Mouse (Mus musculus): ENCODE data around the gene N4bp2. TPM values are rescaled to one million over a fixed set of nuclear protein-coding genes. Genes with fewer than 3 reads are reported as not detected.

N4bp2 gene
- total and polyA plus RNA-seq, 3 experiments, result 11.4 to 50.6 (median 12.9) TPM

GRCm38 (mm10) chr5:65765635-65765911, 2.3 kb downstream of the N4bp2 start:
- DNase-seq (ENCODE audit: low read depth, low spot score), result no peak
- Histone ChIP-seq H3K36me3 (ENCODE audit: control insufficient read depth in 1 of 2, insufficient read depth in 2 of 2, low read length in 2 of 2) (peaks cover 0 to 15% of the 10 kb centered on the region in 2 experiments; a peak in 2 of 4 replicates), H3K79me2 (ENCODE audit: control insufficient read depth, insufficient read depth, low read length, poor library complexity) (peaks cover 20% of the 10 kb centered on the region), H3K27ac (ENCODE audit: control insufficient read depth, low read depth, low read length) (peak overlapping the region; percentile 60), H3K9ac (ENCODE audit: control insufficient read depth, low read depth, low read length, poor library complexity, severe bottlenecking) (peak overlapping the region; percentile 62), H3K4me1 (ENCODE audit: control insufficient read depth in 1 of 2, insufficient read depth in 2 of 2, low read length in 2 of 2) (peaks cover 0 to 14% of the 10 kb centered on the region in 2 experiments; a peak in 2 of 4 replicates), H3K27me3 (ENCODE audit: control insufficient read depth in 1 of 2, insufficient read depth in 2 of 2, low read length in 2 of 2) (no peaks in the 10 kb centered on the region), H3K4me3 (ENCODE audit: control insufficient read depth in 1 of 2, insufficient read depth in 1 of 2, low read depth in 2 of 2, low read length in 2 of 2) (peak overlapping the region; percentile 84 to 89), H3K9me3 (replicated peaks; ENCODE audit: insufficient read depth, low read length) (no peaks in the 10 kb centered on the region)
- no peak for TF ChIP-seq CHD1 (IDR thresholded peaks at IDR 0.05; ENCODE audit: low read depth, low read length)
- no peak for TF ChIP-seq MYC (IDR thresholded peaks at IDR 0.05; ENCODE audit: low read depth, low read length)
- TF ChIP-seq USF1 (IDR thresholded peaks at IDR 0.05; ENCODE audit: low read depth, low read length), result no peak
- TF ChIP-seq TAL1 (IDR thresholded peaks at IDR 0.05; ENCODE audit: low read length), result no peak
- TF ChIP-seq USF2 (IDR thresholded peaks at IDR 0.05; ENCODE audit: borderline replicate concordance in 1 of 2, insufficient read depth in 1 of 2, low read depth in 1 of 2, low read length in 2 of 2), result no peak
- no peak for TF ChIP-seq POLR2AphosphoS2 (IDR thresholded peaks at IDR 0.05; ENCODE audit: low read length)
- no peak for TF ChIP-seq CTCF (IDR thresholded peaks at IDR 0.05 in 2 of 3, conservative IDR thresholded peaks at IDR 0.05 in 1 of 3; ENCODE audit: control insufficient read depth in 1 of 3, insufficient read depth in 1 of 3, low read depth in 2 of 3, low read length in 3 of 3, poor library complexity in 1 of 3, severe bottlenecking in 1 of 3)
- TF ChIP-seq MAZ (IDR thresholded peaks at IDR 0.05; ENCODE audit: low read depth, low read length), result no peak
- TF ChIP-seq MYB (IDR thresholded peaks at IDR 0.05; ENCODE audit: low read depth, low read length), result no peak
- TF ChIP-seq EP300 (IDR thresholded peaks at IDR 0.05; ENCODE audit: low read depth in 1 of 2, low read length in 2 of 2), result no peak
- no peak for TF ChIP-seq UBTF (IDR thresholded peaks at IDR 0.05; ENCODE audit: borderline replicate concordance, insufficient read depth, low read depth, low read length)
- no peak for TF ChIP-seq GATA1 (IDR thresholded peaks at IDR 0.05; ENCODE audit: low read depth, low read length)
- no peak for TF ChIP-seq MEF2A (IDR thresholded peaks at IDR 0.05; ENCODE audit: extremely low read depth, insufficient replicate concordance, low read depth, low read length, poor library complexity, severe bottlenecking)
- no peak for TF ChIP-seq ELF1 (IDR thresholded peaks at IDR 0.05; ENCODE audit: low read depth, low read length)
- TF ChIP-seq ZKSCAN1 (IDR thresholded peaks at IDR 0.05; ENCODE audit: low read depth, low read length), result no peak
- TF ChIP-seq MAFK (IDR thresholded peaks at IDR 0.05; ENCODE audit: borderline replicate concordance, low read depth, low read length), result no peak
- no peak for TF ChIP-seq KAT2A (conservative IDR thresholded peaks at IDR 0.05; ENCODE audit: low read depth, low read length)
- TF ChIP-seq POLR2A (IDR thresholded peaks at IDR 0.05; ENCODE audit: control insufficient read depth in 1 of 2, insufficient read depth in 1 of 2, low read depth in 1 of 2, low read length in 2 of 2, poor library complexity in 1 of 2), result no peak
- no peak for TF ChIP-seq CHD2 (IDR thresholded peaks at IDR 0.05; ENCODE audit: low read length)

GRCm38 (mm10) chr5:65768007-65768406, 4.7 kb downstream of the N4bp2 start:
- Histone ChIP-seq H3K27me3 (ENCODE audit: control insufficient read depth in 1 of 2, insufficient read depth in 2 of 2, low read length in 2 of 2) (no peaks in the 10 kb centered on the region), H3K79me2 (ENCODE audit: control insufficient read depth, insufficient read depth, low read length, poor library complexity) (peaks cover 19% of the 10 kb centered on the region), H3K9me3 (replicated peaks; ENCODE audit: insufficient read depth, low read length) (no peaks in the 10 kb centered on the region), H3K27ac (ENCODE audit: control insufficient read depth, low read depth, low read length) (no peak overlapping the region), H3K9ac (ENCODE audit: control insufficient read depth, low read depth, low read length, poor library complexity, severe bottlenecking) (no peak overlapping the region), H3K36me3 (ENCODE audit: control insufficient read depth in 1 of 2, insufficient read depth in 2 of 2, low read length in 2 of 2) (peaks cover 0 to 2% of the 10 kb centered on the region in 2 experiments; a peak in 1 of 4 replicates), H3K4me3 (ENCODE audit: control insufficient read depth in 1 of 2, insufficient read depth in 1 of 2, low read depth in 2 of 2, low read length in 2 of 2) (no peak overlapping the region), H3K4me1 (ENCODE audit: control insufficient read depth in 1 of 2, insufficient read depth in 2 of 2, low read length in 2 of 2) (no peaks in the 10 kb centered on the region; a peak in 2 of 4 replicates)
- DNase-seq (ENCODE audit: low read depth, low spot score), result no peak
- no peak for TF ChIP-seq MEF2A (IDR thresholded peaks at IDR 0.05; ENCODE audit: extremely low read depth, insufficient replicate concordance, low read depth, low read length, poor library complexity, severe bottlenecking)
- TF ChIP-seq CHD2 (IDR thresholded peaks at IDR 0.05; ENCODE audit: low read length), result no peak
- no peak for TF ChIP-seq ZMIZ1 (IDR thresholded peaks at IDR 0.05; ENCODE audit: low read depth, low read length)
- TF ChIP-seq MYB (IDR thresholded peaks at IDR 0.05; ENCODE audit: low read depth, low read length), result no peak
- no peak for TF ChIP-seq USF1 (IDR thresholded peaks at IDR 0.05; ENCODE audit: low read depth, low read length)
- no peak for TF ChIP-seq BHLHE40 (IDR thresholded peaks at IDR 0.05; ENCODE audit: borderline replicate concordance, low read depth, low read length)
- TF ChIP-seq USF2 (IDR thresholded peaks at IDR 0.05; ENCODE audit: borderline replicate concordance in 1 of 2, insufficient read depth in 1 of 2, low read depth in 1 of 2, low read length in 2 of 2), result no peak
- TF ChIP-seq ETS1 (IDR thresholded peaks at IDR 0.05; ENCODE audit: low read depth, low read length), result no peak
- TF ChIP-seq ELF1 (IDR thresholded peaks at IDR 0.05; ENCODE audit: low read depth, low read length), result no peak

Measured in MEL (cell line).